Mouse (Mus musculus) lung, postnatal 0 days (tissue): ENCODE results near the gene AW549877. TPM values are rescaled to one million over a fixed set of nuclear protein-coding genes. Genes with fewer than 3 reads are reported as not detected.

Experiments
- ATAC-seq: fragments of 200-750 bp; cut with Nextera tagmentation; 2 replicates; pipeline ENCODE4 v1.8.0; 2017; ENCODE audit warnings: moderate library complexity
- DNase-seq: peaks from one replicate; pipeline ENCODE4 v3.0.0-alpha.2; 2016; ENCODE audit warnings: low spot score
- H3K27ac ChIP-seq: fragments of 300-500 bp; sonication (generic); 2 replicates; pipeline ENCODE4 v1.5.1; 2014; ENCODE audit warnings: antibody characterized with exemption, mild to moderate bottlenecking, low read length, mixed read lengths
- H3K27me3 ChIP-seq: fragments of 300-500 bp; sonication (generic); replicated peaks from 2 replicates; pipeline ENCODE4 v1.6.1; 2014; ENCODE audit warnings: low read length, mixed read lengths; ENCODE audit not compliant: insufficient read depth
- H3K36me3 ChIP-seq: fragments of 300-500 bp; sonication (generic); 2 replicates; pipeline ENCODE4 v1.6.1; 2014; ENCODE audit warnings: low read length, mixed read lengths; ENCODE audit not compliant: insufficient read depth
- H3K4me1 ChIP-seq: fragments of 300-500 bp; sonication (generic); 2 replicates; pipeline ENCODE4 v1.6.1; 2014; ENCODE audit warnings: antibody characterized with exemption, low read depth, low read length, mixed read lengths; ENCODE audit not compliant: insufficient read depth
- H3K4me2 ChIP-seq: fragments of 300-500 bp; sonication (generic); replicated peaks from 2 replicates; pipeline ENCODE4 v1.6.1; 2014; ENCODE audit warnings: low read depth, mild to moderate bottlenecking, low read length, moderate library complexity, mixed read lengths
- H3K4me3 ChIP-seq: fragments of 300-500 bp; sonication (generic); 2 replicates; pipeline ENCODE4 v1.5.1; 2014; ENCODE audit warnings: low read depth, low read length
- H3K9ac ChIP-seq: fragments of 300-500 bp; sonication (generic); replicated peaks from 2 replicates; pipeline ENCODE4 v1.6.1; 2014; ENCODE audit warnings: low read depth, mild to moderate bottlenecking
- H3K9me3 ChIP-seq: fragments of 300-500 bp; sonication (generic); 2 replicates; pipeline ENCODE4 v1.6.1; 2016; ENCODE audit warnings: low read length, mixed read lengths
- CTCF ChIP-seq: IDR thresholded peaks from 2 replicates; pipeline ENCODE4 v1.5.1; 2016; ENCODE audit warnings: antibody characterized with exemption, mild to moderate bottlenecking
- EP300 ChIP-seq: IDR thresholded peaks from 2 replicates; pipeline ENCODE4 v1.6.1; 2016; ENCODE audit warnings: antibody characterized with exemption, mild to moderate bottlenecking, control low read depth
- WGBS: fragments of 180-500 bp; shearing (Covaris S2); extraction: QIAGEN DNeasy Blood & Tissue Kit; methylation state at CpG from one replicate; pipeline ENCODE4 v1.1.7; 2014; 5-methylcytosine and 5-hydroxymethylcytosine counted together
- polyA plus RNA-seq: library from polyadenylated mRNA; unstranded; fragments of >200 nt; fragmentation: Nextera tagmentation; extraction: Ambion mirVana; gene quantifications from 2 replicates; pipeline ENCODE4 v1.2.1, GENCODE M21; 2015

Gene AW549877
- polyA plus RNA-seq, 1 experiment from 2014 or later = 21.7 TPM

- Histone ChIP-seq H3K27ac (0 out of 2 replicates have a peak overlapping the region, but pooled peaks have one; percentile 20), H3K27me3 (no peaks in the 10 kb centered on the region), H3K9ac (no peak overlapping the region), H3K9me3 (no peaks in the 10 kb centered on the region), H3K4me1 (peaks cover 21% of the 10 kb centered on the region; the same call in 1 of the 2 replicates), H3K4me2 (no peak overlapping the region), H3K4me3 (no peak overlapping the region), H3K36me3 (no peaks in the 10 kb centered on the region)
- ATAC-seq (no peak), DNase-seq (no peak)
- WGBS = 65% methylated on average over 2 of the region's 2 CpGs
- TF ChIP-seq CTCF (no peak), EP300 (no peak)
Measured at GRCm38 (mm10) chr15:4023747-4024146, 28.2 kb upstream of the AW549877 start.

GRCm38 (mm10) chr15:4020711-4021110, 25.2 kb upstream of the AW549877 start:
- ATAC-seq (no peak), DNase-seq (peak; percentile 49)

GRCm38 (mm10) chr15:4013873-4014272, 18.3 kb upstream of the AW549877 start:
- Histone ChIP-seq H3K4me2 (no peak overlapping the region), H3K9me3 (no peaks in the 10 kb centered on the region), H3K27ac (no peak overlapping the region), H3K4me3 (no peak overlapping the region), H3K4me1 (no peaks in the 10 kb centered on the region), H3K9ac (no peak overlapping the region), H3K36me3 (no peaks in the 10 kb centered on the region), H3K27me3 (no peaks in the 10 kb centered on the region)
- no peak for ATAC-seq
- 75% methylated on average over 2 of the region's 2 CpGs for WGBS
- TF ChIP-seq EP300 (no peak), CTCF (no peak)
- no peak for DNase-seq

More at GRCm38 (mm10) chr15:4020711-4021110, 25.2 kb upstream of the AW549877 start:
- Histone ChIP-seq H3K4me2 (no peak overlapping the region), H3K27me3 (no peaks in the 10 kb centered on the region), H3K36me3 (no peaks in the 10 kb centered on the region), H3K9me3 (no peaks in the 10 kb centered on the region), H3K27ac (no peak overlapping the region), H3K4me1 (peaks cover 10% of the 10 kb centered on the region; the same call in 1 of the 2 replicates), H3K9ac (no peak overlapping the region), H3K4me3 (no peak overlapping the region)
- TF ChIP-seq EP300 (no peak), CTCF (no peak)
- 46% methylated on average over 4 of the region's 4 CpGs for WGBS

- ATAC-seq (no peak), DNase-seq (peak; percentile 29)
- Histone ChIP-seq H3K36me3 (no peaks in the 10 kb centered on the region), H3K9me3 (no peaks in the 10 kb centered on the region), H3K4me3 (no peak overlapping the region), H3K27ac (no peak overlapping the region), H3K4me2 (no peak overlapping the region), H3K4me1 (no peaks in the 10 kb centered on the region), H3K27me3 (no peaks in the 10 kb centered on the region), H3K9ac (no peak overlapping the region)
- TF ChIP-seq EP300 = no peak
- TF ChIP-seq CTCF = no peak
- WGBS = 77% methylated on average over 2 of the region's 2 CpGs
Measured at GRCm38 (mm10) chr15:4000536-4000935, 5.0 kb upstream of the AW549877 start.

GRCm38 (mm10) chr15:3999144-3999543, 3.6 kb upstream of the AW549877 start:
- Histone ChIP-seq H3K9me3 (no peaks in the 10 kb centered on the region), H3K4me3 (no peak overlapping the region), H3K4me2 (no peak overlapping the region), H3K36me3 (no peaks in the 10 kb centered on the region), H3K4me1 (no peaks in the 10 kb centered on the region), H3K27me3 (no peaks in the 10 kb centered on the region), H3K9ac (no peak overlapping the region), H3K27ac (no peak overlapping the region)
- WGBS = 69% methylated on average over 2 of the region's 2 CpGs
- no peak for ATAC-seq
- no peak for TF ChIP-seq EP300
- no peak for TF ChIP-seq CTCF
- DNase-seq = peak; percentile 8

GRCm38 (mm10) chr15:3996267-3997010, 895 bp upstream of the AW549877 start:
- no peaks in the 10 kb centered on the region for H3K27me3 ChIP-seq
- ATAC-seq (no peak), DNase-seq (no peak)
- 0 out of 2 replicates have a peak overlapping the region, but pooled peaks have one; percentile 23 for H3K9ac ChIP-seq
- 0 out of 2 replicates have a peak, but pooled peaks have one; percentile 8 for TF ChIP-seq EP300
- no peak for TF ChIP-seq CTCF
- 12% methylated on average over 14 of the region's 14 CpGs for WGBS
- H3K4me3 ChIP-seq = peak overlapping the region; percentile 76
- H3K27ac ChIP-seq = peak overlapping the region; percentile 87
- 0 out of 2 replicates have a peak, but pooled peaks cover 5% of the 10 kb centered on the region for H3K36me3 ChIP-seq
- H3K4me2 ChIP-seq = peak overlapping the region; percentile 69
- H3K4me1 ChIP-seq = no peaks in the 10 kb centered on the region
- H3K9me3 ChIP-seq = no peaks in the 10 kb centered on the region
